Comparison of ENCODE assay signal across 7 mouse cellular contexts in the genomic region with DNA sequence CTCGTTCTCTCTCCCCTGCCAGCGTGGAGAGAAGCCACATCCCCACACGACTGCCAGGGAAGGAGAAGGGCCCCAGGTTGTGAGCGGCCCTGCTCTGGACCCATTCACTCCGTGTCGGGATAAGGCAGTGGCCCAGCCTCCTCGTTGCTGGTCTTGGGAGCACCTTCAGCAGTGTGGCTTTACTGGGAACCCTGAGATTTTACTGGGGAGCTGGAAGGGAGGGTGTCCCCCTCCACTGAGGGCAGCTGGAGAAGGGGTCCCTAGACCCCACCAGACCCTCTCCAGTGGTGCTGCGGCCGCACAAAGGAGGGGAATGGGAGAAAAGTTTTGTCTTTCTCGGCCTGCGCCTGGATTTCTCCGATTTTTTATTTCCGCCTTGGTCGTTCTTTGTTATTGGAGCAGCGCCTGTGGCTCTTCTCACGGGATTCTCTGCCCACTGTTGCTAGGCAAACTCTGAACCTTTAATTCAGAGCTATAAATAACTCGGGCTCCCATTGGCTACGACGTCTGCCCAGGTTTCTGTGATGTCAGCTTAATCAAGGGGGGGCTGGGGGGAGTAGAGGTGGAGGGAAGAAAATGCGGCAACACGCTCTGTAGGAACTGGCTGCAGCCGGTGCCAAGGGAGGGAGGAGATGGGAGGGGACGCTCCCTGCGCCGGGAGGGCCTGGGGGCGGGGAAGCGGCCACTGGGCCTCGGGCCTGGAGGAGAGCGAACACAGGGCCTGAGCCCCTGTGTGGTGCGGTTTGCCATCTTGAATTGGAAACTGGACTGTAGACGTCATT. TPM values are rescaled to one million over a fixed set of nuclear protein-coding genes. Genes with fewer than 3 reads are reported as not detected.
DNase-seq lines count a peak whose midpoint lies in the region; ATAC-seq and TF ChIP-seq lines count a peak whose summit lies in the region.

No protein-coding gene starts in this region.

- peaks cover 15% of the 10 kb centered on the region; the same call in 1 of the 2 replicates for H3K4me1 ChIP-seq in embryonic facial prominence, embryonic 12.5 days
- H3K4me1 ChIP-seq in kidney, adult 2 months (ENCODE audit: control insufficient read depth, insufficient read depth, low read length) = peaks cover 6% of the 10 kb centered on the region; the same call in 1 of the 2 replicates
- H3K4me1 ChIP-seq in limb, embryonic 13.5 days = peaks cover 28% of the 10 kb centered on the region
- H3K4me1 ChIP-seq in midbrain, embryonic 16.5 days (ENCODE audit: control insufficient read depth, insufficient read depth, low read length) = peaks cover 22% of the 10 kb centered on the region

- H3K4me2 ChIP-seq in embryonic facial prominence, embryonic 12.5 days (replicated peaks) = peak overlapping the region; percentile 93
- peak overlapping the region; percentile 96 for H3K4me2 ChIP-seq in limb, embryonic 13.5 days (replicated peaks)
- H3K4me2 ChIP-seq in midbrain, embryonic 16.5 days (ENCODE audit: low read length) = peak overlapping the region; percentile 91

- no peaks in the 10 kb centered on the region for H3K27me3 ChIP-seq in embryonic facial prominence, embryonic 12.5 days
- H3K27me3 ChIP-seq in kidney, adult 2 months (replicated peaks; ENCODE audit: control insufficient read depth, insufficient read depth, low read length) = no peaks in the 10 kb centered on the region
- H3K27me3 ChIP-seq in limb, embryonic 13.5 days = no peaks in the 10 kb centered on the region
- H3K27me3 ChIP-seq in midbrain, embryonic 16.5 days (ENCODE audit: control insufficient read depth, insufficient read depth, low read depth, low read length) = no peaks in the 10 kb centered on the region

- ATAC-seq in embryonic facial prominence, embryonic 12.5 days (ENCODE audit: insufficient number of reproducible peaks, insufficient read depth, low FRiP score, low TSS enrichment) = peak; percentile 76
- peak; percentile 76 for ATAC-seq in limb, embryonic 13.5 days (ENCODE audit: low FRiP score, low read depth)
- peak; percentile 66 for ATAC-seq in midbrain, embryonic 16.5 days

- 1% methylated on average over 31 of the region's 31 CpGs for WGBS in embryonic facial prominence, embryonic 12.5 days
- WGBS in kidney, adult 2 months = under 1% methylated on average over 31 of the region's 31 CpGs
- WGBS in limb, embryonic 13.5 days = under 1% methylated on average over 31 of the region's 31 CpGs
- under 1% methylated on average over 30 of the region's 31 CpGs for WGBS in midbrain, embryonic 16.5 days

- no peaks in the 10 kb centered on the region for H3K9me3 ChIP-seq in embryonic facial prominence, embryonic 12.5 days
- H3K9me3 ChIP-seq in limb, embryonic 13.5 days = peaks cover 5% of the 10 kb centered on the region; the same call in 1 of the 2 replicates
- H3K9me3 ChIP-seq in midbrain, embryonic 16.5 days (replicated peaks; ENCODE audit: control insufficient read depth, low read length, poor library complexity, severe bottlenecking) = no peaks in the 10 kb centered on the region

- peak overlapping the region; percentile 83 for H3K4me3 ChIP-seq in embryonic facial prominence, embryonic 12.5 days
- peak overlapping the region; percentile 83 for H3K4me3 ChIP-seq in kidney, adult 2 months (ENCODE audit: insufficient read depth, low read depth, low read length)
- peak overlapping the region; percentile 85 for H3K4me3 ChIP-seq in limb, embryonic 13.5 days
- peak overlapping the region; percentile 59 for H3K4me3 ChIP-seq in midbrain, embryonic 16.5 days (ENCODE audit: low read depth, low read length)

- H3K9ac ChIP-seq in embryonic facial prominence, embryonic 12.5 days = peak overlapping the region; percentile 98
- H3K9ac ChIP-seq in limb, embryonic 13.5 days = peak overlapping the region; percentile 99
- peak overlapping the region; percentile 92 for H3K9ac ChIP-seq in midbrain, embryonic 16.5 days (ENCODE audit: low read depth, low read length)

- no peak for TF ChIP-seq CTCF in kidney, adult 2 months (conservative IDR thresholded peaks at IDR 0.05; ENCODE audit: insufficient read depth, insufficient read length, low read depth, low read length)

- peaks cover 29% of the 10 kb centered on the region for H3K36me3 ChIP-seq in embryonic facial prominence, embryonic 12.5 days
- peaks cover 6% of the 10 kb centered on the region; the same call in 1 of the 2 replicates for H3K36me3 ChIP-seq in kidney, adult 2 months (ENCODE audit: control insufficient read depth, insufficient read depth, low read length)
- peaks cover 31% of the 10 kb centered on the region for H3K36me3 ChIP-seq in limb, embryonic 13.5 days
- H3K36me3 ChIP-seq in midbrain, embryonic 16.5 days (ENCODE audit: control insufficient read depth, insufficient read depth, low read length) = peaks cover 8% of the 10 kb centered on the region; the same call in 1 of the 2 replicates

- DNase-seq in adrenal gland, postnatal 4 days (ENCODE audit: low spot score in 2 of 2) = peak; percentile 62 to 74
- peak; percentile 89 to 93 for DNase-seq in heart, adult 18-20 months
- peak; percentile 96 for DNase-seq in kidney, adult 2 months
- DNase-seq in spleen, postnatal 10 days (ENCODE audit: low spot score in 2 of 2) = peak; percentile 59 to 68

- peak; percentile 21 for TF ChIP-seq POLR2A in kidney, adult 2 months (IDR thresholded peaks at IDR 0.05; ENCODE audit: low read depth, low read length)

- H3K27ac ChIP-seq in embryonic facial prominence, embryonic 12.5 days = peak overlapping the region; percentile 100
- peak overlapping the region; percentile 98 for H3K27ac ChIP-seq in kidney, adult 2 months (ENCODE audit: insufficient read depth, low read depth, low read length)
- H3K27ac ChIP-seq in limb, embryonic 13.5 days = peak overlapping the region; percentile 100
- peak overlapping the region; percentile 100 for H3K27ac ChIP-seq in midbrain, embryonic 16.5 days (ENCODE audit: low read length)

RNA-seq across cellular contexts. Expression of a gene that starts 51.1 kb away (rescaled TPM):
- total RNA-seq in adrenal gland, postnatal 4 days (2021) = 10 to 100 TPM; 15.5 to 16.0 TPM
- polyA plus RNA-seq in embryonic facial prominence, embryonic 12.5 days (2016; fragmentation: Nextera tagmentation; extraction: Ambion mirVana) = 23.3 and 24.3 TPM in 2 replicates
- total RNA-seq in heart, adult 18-20 months (2021) = 1 to 10 TPM in 1 of 2 experiments, under 1 TPM in 1; 0.75 to 1.1 TPM
- polyA plus RNA-seq in kidney, adult 2 months (2012; rRNA removed) = 1.0 and 2.0 TPM in 2 replicates
- polyA plus RNA-seq in limb, embryonic 13.5 days (2015; fragmentation: Nextera tagmentation; extraction: Ambion mirVana) = 15.0 and 18.7 TPM in 2 replicates
- 207 and 239 TPM in 2 replicates for polyA plus RNA-seq in midbrain, embryonic 16.5 days (2015; fragmentation: Nextera tagmentation; extraction: Ambion mirVana)

Comparison
In these comparisons a context has a peak if more than half of its experiments do, and no peak if none do; other contexts are left out.
1. Peak in every context shown above with its lines: DNase-seq, ATAC-seq, H3K4me3 ChIP-seq and H3K27ac ChIP-seq.